Mouse (Mus musculus) neural tube, embryonic 14.5 days (tissue): ENCODE data around the gene Plxnb2. TPM values are rescaled to one million over a fixed set of nuclear protein-coding genes. Genes with fewer than 3 reads are reported as not detected.
A peak's percentile ranks its signal among the peaks of the same experiment; 100 is the strongest.

Experiments used
- ATAC-seq: fragments of 200-750 bp; cut with Nextera tagmentation; 2 replicates; pipeline ENCODE4 v1.8.0; 2017; ENCODE audit warnings: low read depth, mild to moderate bottlenecking, moderate TSS enrichment, moderate library complexity
- H3K27ac ChIP-seq: fragments of 300-500 bp; sonication (generic); 2 replicates; pipeline ENCODE4 v1.5.1; 2014; ENCODE audit warnings: low read depth, mild to moderate bottlenecking, control low read depth, low read length, moderate library complexity, mixed read lengths
- H3K27me3 ChIP-seq: fragments of 300-500 bp; sonication (generic); 2 replicates; pipeline ENCODE4 v1.6.1; 2014; ENCODE audit warnings: low read length; ENCODE audit not compliant: control insufficient read depth, insufficient read depth
- H3K36me3 ChIP-seq: fragments of 300-500 bp; sonication (generic); 2 replicates; pipeline ENCODE4 v1.6.1; 2014; ENCODE audit warnings: low read length, mixed read lengths; ENCODE audit not compliant: control insufficient read depth, insufficient read depth
- H3K4me1 ChIP-seq: fragments of 300-500 bp; sonication (generic); 2 replicates; pipeline ENCODE4 v1.6.1; 2014; ENCODE audit warnings: low read length; ENCODE audit not compliant: control insufficient read depth, insufficient read depth
- H3K4me2 ChIP-seq: fragments of 300-500 bp; sonication (generic); 2 replicates; pipeline ENCODE4 v1.6.1; 2014; ENCODE audit warnings: mild to moderate bottlenecking, low read depth, low read length, control low read depth
- H3K4me3 ChIP-seq: fragments of 300-500 bp; sonication (generic); 2 replicates; pipeline ENCODE4 v1.5.1; 2014; ENCODE audit warnings: low read depth, low read length, control low read depth, mixed read lengths
- H3K9ac ChIP-seq: fragments of 300-500 bp; sonication (generic); replicated peaks from 2 replicates; pipeline ENCODE4 v1.6.1; 2014; ENCODE audit warnings: low read depth, mild to moderate bottlenecking, control low read depth, low read length, mixed read lengths
- H3K9me3 ChIP-seq: fragments of 300-500 bp; sonication (generic); 2 replicates; pipeline ENCODE4 v1.6.1; 2016; ENCODE audit warnings: low read length; ENCODE audit not compliant: control insufficient read depth
- WGBS: fragments of 180-500 bp; shearing (Covaris S2); extraction: QIAGEN DNeasy Blood & Tissue Kit; methylation state at CpG from one replicate; pipeline ENCODE4 v1.1.7; 2014; 5-methylcytosine and 5-hydroxymethylcytosine counted together
- polyA plus RNA-seq: library from polyadenylated mRNA; unstranded; fragments of >200 nt; fragmentation: Nextera tagmentation; extraction: Ambion mirVana; gene quantifications from 2 replicates; pipeline ENCODE4 v1.2.1, GENCODE M21; 2014

The Plxnb2 gene
- polyA plus RNA-seq, 1 experiment from 2014 or later: 66.4 TPM

GRCm38 (mm10) chr15:89130245-89130644, 50.3 kb downstream of the Plxnb2 start:
- Histone ChIP-seq H3K36me3 (no peaks in the 10 kb centered on the region; the same call in 1 of the 2 replicates), H3K4me1 (peaks cover 14% of the 10 kb centered on the region), H3K4me2 (no peak overlapping the region), H3K27me3 (no peaks in the 10 kb centered on the region), H3K9ac (no peak overlapping the region), H3K4me3 (no peak overlapping the region), H3K27ac (no peak overlapping the region), H3K9me3 (no peaks in the 10 kb centered on the region)
- no peak for ATAC-seq

DNA sequence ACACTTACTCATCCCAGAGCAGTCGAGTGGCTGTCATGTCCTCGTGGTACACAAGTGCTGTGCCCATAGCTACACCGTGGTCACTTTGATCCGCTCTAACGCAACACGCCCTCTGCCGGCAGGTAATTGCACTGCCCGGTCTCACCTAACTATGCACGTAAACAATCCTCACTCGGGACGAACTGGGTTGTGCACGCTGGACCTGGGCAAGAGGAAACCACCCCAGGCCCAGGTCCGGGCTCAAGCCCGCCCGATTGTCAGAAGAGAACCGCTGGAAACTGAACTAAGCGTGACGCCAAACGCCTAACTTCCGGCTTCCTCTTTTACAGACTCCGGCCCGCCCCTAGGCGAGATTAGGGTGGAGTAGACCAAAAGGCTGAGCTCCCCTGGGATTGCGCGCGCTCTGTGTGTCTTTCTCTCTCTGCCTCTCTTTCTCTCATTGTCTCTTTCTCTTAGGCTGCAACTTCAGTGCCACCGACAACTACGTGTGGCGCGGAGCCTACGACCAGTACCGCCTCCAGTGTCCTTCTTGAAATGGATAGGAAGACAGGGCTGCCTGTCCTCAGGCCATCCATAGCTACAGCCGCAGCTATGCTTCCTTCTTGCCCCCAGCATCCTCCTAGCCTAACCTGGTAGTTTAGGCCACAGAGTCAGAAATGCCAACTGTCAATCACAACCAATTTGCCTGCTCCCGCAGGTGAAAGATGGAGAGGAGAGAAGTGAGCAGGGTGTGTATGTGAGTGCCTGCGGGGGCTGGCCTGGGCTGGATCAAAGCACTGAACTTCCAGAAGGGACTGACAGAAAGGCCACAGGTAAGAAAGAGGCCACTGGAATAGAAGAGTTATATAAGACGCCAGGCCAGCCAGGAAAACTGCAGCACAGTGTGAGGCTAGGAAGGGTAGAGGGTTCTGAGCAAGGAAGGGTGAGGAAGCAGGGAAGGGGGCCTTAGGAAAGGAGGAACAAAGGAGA, 51.9 kb downstream of the Plxnb2 start, which contains the start of gene Hdac10:
Gene Hdac10, minus strand, starts transcription at position 319 of the 969 bp plus-strand sequence.
- WGBS: 4% methylated on average over 36 of the region's 36 CpGs
- H3K4me1 ChIP-seq: peaks cover 20% of the 10 kb centered on the region
- peak within 1 kb of the TSS; percentile 56 for H3K4me3 ChIP-seq
- peak within 1 kb of the TSS; percentile 77 for H3K27ac ChIP-seq
- H3K27me3 ChIP-seq: no peaks in the 10 kb centered on the region
- H3K9ac ChIP-seq: peak within 1 kb of the TSS; percentile 63
- peak within 1 kb of the TSS; percentile 73 for H3K4me2 ChIP-seq
- H3K9me3 ChIP-seq: no peaks in the 10 kb centered on the region
- ATAC-seq: peak; percentile 83
- no peaks in the 10 kb centered on the region; the same call in 1 of the 2 replicates for H3K36me3 ChIP-seq

DNA sequence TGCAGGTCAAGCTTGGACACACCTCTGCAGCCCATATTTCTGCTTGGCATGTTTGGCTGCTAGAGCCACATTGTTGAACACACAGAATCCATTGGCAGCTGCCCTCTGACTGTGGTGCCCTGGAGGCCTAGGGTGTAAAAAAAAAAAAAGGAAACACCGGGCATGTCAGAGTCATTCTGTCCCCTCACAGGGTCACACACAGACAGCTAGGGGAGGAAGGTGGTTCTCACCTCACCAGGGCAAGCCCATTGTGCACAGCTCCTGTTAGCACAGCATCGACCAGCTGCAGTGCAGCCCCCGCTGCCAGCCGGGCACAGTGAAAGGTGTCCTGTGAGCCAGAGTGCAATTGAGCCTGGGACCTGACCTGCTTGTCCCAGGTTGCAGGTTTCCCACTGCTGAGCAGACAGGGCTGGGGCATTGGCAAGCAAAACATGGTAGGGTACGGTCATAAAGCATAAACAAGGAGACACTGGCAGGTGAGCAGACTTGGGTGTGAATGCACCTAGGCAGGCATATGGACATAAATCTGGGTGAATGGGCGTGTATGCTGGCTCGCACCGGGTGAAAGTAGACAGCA, 53.1 kb downstream of the Plxnb2 start:
- peaks cover 24% of the 10 kb centered on the region for H3K4me1 ChIP-seq
- no peak for ATAC-seq
- no peak overlapping the region for H3K27ac ChIP-seq
- peak overlapping the region; percentile 73 for H3K4me2 ChIP-seq
- peak overlapping the region; percentile 56 for H3K4me3 ChIP-seq
- no peaks in the 10 kb centered on the region for H3K9me3 ChIP-seq
- no peaks in the 10 kb centered on the region; the same call in 1 of the 2 replicates for H3K36me3 ChIP-seq
- WGBS: 75% methylated on average over 8 of the region's 8 CpGs
- H3K27me3 ChIP-seq: no peaks in the 10 kb centered on the region
- peak overlapping the region; percentile 63; the same call in 1 of the 2 replicates for H3K9ac ChIP-seq

DNA sequence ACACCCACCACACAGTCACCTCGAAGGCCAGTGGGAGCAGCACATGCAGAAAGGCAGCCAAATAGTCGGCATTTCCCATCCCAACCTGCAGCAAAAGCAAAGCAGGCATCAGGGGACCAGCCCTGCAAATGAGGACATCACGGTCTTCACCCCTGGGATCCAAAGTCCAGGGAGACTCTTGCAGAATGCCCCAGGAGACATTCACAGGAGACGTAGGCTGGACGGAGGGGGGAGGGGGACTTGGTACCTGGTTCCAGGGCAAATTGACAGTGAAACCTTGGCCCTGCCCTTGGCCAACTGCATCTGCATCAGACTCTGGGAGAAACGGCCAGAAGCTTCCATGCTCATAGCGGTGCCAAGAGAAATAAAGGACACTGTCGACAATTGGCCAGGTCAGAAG, 54.0 kb downstream of the Plxnb2 start:
- H3K9me3 ChIP-seq: no peaks in the 10 kb centered on the region
- no peaks in the 10 kb centered on the region; the same call in 1 of the 2 replicates for H3K36me3 ChIP-seq
- H3K9ac ChIP-seq: no peak overlapping the region
- H3K27me3 ChIP-seq: no peaks in the 10 kb centered on the region
- ATAC-seq: no peak
- no peak overlapping the region for H3K4me2 ChIP-seq
- H3K27ac ChIP-seq: no peak overlapping the region
- H3K4me3 ChIP-seq: no peak overlapping the region
- 86% methylated on average over 8 of the region's 8 CpGs for WGBS
- peaks cover 32% of the 10 kb centered on the region for H3K4me1 ChIP-seq

- H3K4me2 ChIP-seq: no peak overlapping the region
- peaks cover 45% of the 10 kb centered on the region for H3K4me1 ChIP-seq
- no peaks in the 10 kb centered on the region for H3K9me3 ChIP-seq
- WGBS: 97% methylated on average over 9 of the region's 9 CpGs
- H3K4me3 ChIP-seq: no peak overlapping the region
- no peak overlapping the region for H3K9ac ChIP-seq
- no peak for ATAC-seq
- H3K36me3 ChIP-seq: no peaks in the 10 kb centered on the region; the same call in 1 of the 2 replicates
- no peak overlapping the region for H3K27ac ChIP-seq
- no peaks in the 10 kb centered on the region for H3K27me3 ChIP-seq
These were observed 55.2 kb downstream of the Plxnb2 start for GRCm38 (mm10) chr15:89125351-89125750.

GRCm38 (mm10) chr15:89124312-89124711, 56.3 kb downstream of the Plxnb2 start:
- Histone ChIP-seq H3K4me3 (no peak overlapping the region), H3K36me3 (no peaks in the 10 kb centered on the region; the same call in 1 of the 2 replicates), H3K9ac (no peak overlapping the region), H3K4me2 (no peak overlapping the region), H3K4me1 (peaks cover 55% of the 10 kb centered on the region), H3K27ac (no peak overlapping the region), H3K27me3 (no peaks in the 10 kb centered on the region), H3K9me3 (no peaks in the 10 kb centered on the region)
- no peak for ATAC-seq
- WGBS: 93% methylated on average over 3 of the region's 3 CpGs

DNA sequence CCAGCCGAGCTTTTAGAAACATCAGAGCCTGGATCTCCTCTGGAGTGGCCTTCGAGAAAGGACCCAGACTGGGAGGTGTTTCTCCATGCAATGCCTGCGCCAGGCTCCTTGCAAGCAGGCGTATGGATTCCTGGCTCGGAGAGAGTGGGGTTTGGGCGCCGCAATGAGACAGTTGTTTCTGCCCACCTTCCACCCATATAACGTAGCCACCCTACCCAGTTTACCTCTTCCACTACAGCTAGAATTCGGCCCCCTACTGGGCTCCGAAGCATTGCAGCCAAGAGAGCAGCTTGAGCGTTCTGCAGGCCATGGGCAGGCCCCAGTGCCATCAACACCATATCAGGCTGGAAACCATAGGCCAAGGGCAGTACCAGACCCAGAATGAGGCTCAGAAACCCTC, 57.0 kb downstream of the Plxnb2 start:
- Histone ChIP-seq H3K4me3 (peak overlapping the region; percentile 87), H3K27ac (peak overlapping the region; percentile 73), H3K9me3 (no peaks in the 10 kb centered on the region), H3K9ac (peak overlapping the region; percentile 72), H3K4me1 (peaks cover 51% of the 10 kb centered on the region), H3K27me3 (no peaks in the 10 kb centered on the region), H3K36me3 (no peaks in the 10 kb centered on the region; the same call in 1 of the 2 replicates), H3K4me2 (peak overlapping the region; percentile 84)
- WGBS: 30% methylated on average over 11 of the region's 11 CpGs
- peak; percentile 6; the same call in 1 of the 2 replicates for ATAC-seq

- under 1% methylated on average over 47 of the region's 47 CpGs for WGBS
- ATAC-seq: peak; percentile 81
- H3K27me3 ChIP-seq: no peaks in the 10 kb centered on the region
- peak within 1 kb of the TSS; percentile 72 for H3K9ac ChIP-seq
- peak within 1 kb of the TSS; percentile 73 for H3K27ac ChIP-seq
- H3K4me1 ChIP-seq: peaks cover 47% of the 10 kb centered on the region
- H3K9me3 ChIP-seq: no peaks in the 10 kb centered on the region
- peak within 1 kb of the TSS; percentile 87 for H3K4me3 ChIP-seq
- no peaks in the 10 kb centered on the region; the same call in 1 of the 2 replicates for H3K36me3 ChIP-seq
- H3K4me2 ChIP-seq: peak within 1 kb of the TSS; percentile 84
These were observed 57.8 kb downstream of the Plxnb2 start, which contains the start of gene Tubgcp6 for GRCm38 (mm10) chr15:89122649-89123366. Gene Tubgcp6 (minus strand): TSS chr15:89123112.
